Mouse (Mus musculus) neural tube, embryonic 10.5 days (tissue): ENCODE results near the gene Slc12a5.

Source experiments
- DNase-seq: peaks from one replicate; pipeline ENCODE4 v3.0.0-alpha.2; 2017; ENCODE audit warnings: low spot score; ENCODE audit errors: extremely low spot score

Gene Slc12a5

DNA sequence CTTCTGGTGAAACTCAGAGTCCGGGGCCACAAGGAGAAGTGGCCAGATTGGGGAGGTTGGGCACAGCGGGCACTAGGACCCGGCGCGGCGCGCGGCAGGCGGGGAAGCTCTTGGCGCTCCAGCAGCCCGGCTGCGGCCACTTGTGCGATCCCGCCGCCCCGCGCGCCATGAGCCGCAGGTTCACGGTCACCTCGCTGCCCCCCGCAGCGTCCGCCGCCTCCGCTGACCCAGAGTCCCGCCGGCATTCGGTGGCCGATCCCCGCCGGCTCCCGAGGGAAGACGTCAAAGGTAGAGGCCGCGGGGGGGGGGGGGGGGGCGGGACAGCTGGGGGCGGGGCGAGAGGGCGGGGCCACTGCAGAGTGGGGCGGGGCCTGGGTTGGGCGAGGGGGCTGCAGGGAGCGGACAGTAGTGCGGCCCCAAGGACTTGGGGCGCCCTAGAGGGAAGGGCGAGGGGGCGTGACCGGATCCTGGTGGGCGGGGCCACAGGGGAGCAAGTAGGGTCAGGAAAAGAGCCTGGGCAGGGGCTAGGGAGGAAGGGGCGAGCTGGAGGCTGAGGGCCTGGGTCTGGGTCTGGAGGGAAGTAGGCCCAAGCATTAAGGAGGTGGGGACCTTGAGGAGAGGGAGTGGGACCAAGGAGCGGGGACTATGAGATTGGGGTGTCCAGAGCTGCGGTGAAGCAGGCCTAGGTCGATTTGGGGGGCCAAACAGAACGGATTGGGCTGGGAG, at the start of gene Slc12a5:
TSS of gene Slc12a5 (plus strand) at position 87 of the 726 bp plus-strand sequence.
- DNase-seq: peak; percentile 88

DNA sequence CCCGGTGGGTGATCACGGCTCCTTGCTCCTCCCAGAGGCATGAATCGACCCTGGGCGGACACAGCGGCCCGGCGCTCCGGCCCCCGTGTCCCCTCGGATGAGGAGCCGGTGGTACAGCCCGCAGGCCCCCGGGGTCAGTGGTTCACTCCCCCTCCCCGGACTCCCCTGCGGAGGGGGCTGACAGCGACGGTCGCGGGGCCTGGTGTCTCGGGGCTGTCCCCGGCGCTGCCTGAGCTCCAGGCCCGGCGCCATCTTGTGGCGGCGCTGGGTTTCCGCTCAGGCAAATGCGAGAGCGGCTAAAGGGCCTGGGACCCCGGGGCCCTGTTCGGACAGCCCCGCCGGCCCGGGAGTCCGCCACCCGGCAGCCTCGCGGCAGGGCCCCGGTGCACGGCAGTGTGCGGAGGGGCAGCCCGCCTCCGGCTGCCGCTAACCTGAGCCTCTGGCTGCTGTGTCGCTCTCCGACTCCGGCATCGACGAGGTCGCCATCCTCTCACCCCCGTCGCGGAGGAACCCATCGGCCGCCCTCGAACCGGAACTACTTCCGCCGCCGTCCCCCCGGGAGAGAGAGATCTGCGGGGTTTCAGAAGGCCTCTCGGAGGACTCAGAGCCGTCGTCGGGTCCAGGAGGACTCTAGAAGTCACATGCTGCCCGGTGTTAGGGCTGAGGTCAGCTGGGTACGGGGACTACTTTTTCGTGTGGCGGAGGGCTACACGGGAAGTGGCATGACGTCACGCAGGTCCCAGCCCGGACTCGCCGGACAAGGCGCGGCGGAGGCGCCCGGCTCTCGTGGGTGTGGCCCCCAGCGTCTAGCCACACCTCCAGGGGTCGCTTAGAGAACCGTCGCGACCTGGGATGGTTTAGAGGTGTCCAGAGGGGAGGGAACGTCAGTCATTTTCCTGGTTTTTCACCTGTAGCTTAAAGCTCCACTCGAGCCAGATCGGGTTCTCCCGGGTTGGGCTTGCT, 49.2 kb upstream of the Slc12a5 start, which contains the start of gene Zfp335:
TSS of gene Zfp335 (minus strand) at position 672 of the 963 bp plus-strand sequence.
- peak; percentile 96 for DNase-seq

DNA sequence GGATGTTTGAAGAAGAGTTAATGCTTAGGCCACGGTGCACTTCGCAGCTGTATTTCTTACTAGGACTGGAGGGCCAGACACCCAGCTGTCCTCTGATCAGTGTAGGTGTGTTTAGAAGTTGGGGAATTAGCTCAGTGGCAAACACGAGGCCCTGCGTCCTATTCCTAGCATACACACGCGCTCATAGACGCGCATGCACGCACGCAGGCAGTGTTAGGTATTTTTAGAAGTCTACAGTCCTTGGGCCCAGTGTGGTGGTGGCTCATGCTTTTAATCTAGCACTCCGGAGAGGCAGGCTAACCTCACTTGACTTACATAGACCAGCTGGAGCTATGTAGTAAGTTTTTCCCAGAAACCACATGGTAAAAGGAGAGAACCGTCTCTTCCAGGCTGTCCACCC, 48.5 kb upstream of the Slc12a5 start:
- peak; percentile 32 for DNase-seq

DNA sequence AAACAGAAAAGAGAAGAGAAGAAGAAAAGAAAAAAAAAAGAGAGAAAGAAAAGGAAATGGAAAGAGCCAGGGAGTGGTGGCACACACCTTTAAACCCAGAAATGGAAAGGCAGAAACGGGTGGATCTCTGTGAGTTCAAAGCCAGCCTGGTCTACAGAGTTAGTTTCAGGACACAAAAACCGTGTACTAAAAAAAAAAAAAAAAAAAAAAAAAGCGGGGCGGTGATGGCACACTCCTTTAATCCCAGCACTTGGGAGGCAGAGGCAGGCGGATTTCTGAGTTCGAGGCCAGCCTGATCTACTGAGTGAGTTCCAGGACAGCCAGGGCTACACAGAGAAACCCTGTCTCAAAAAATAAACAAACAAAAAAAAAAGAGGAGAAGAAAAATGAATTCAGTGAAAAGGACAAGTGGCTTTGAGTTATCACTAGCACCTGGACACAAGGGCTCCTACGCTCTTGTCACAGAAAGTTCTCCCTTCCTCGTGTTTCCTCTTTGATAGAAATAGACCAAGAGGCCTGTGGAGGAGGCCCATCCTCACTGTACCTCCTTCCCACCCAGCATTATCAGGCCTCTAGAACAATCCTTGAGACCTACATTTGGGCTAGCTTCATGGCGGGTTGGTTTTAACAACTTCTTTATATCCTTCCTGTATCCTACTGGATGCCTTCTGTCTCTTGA, 47.7 kb upstream of the Slc12a5 start:
- no peak for DNase-seq

DNA sequence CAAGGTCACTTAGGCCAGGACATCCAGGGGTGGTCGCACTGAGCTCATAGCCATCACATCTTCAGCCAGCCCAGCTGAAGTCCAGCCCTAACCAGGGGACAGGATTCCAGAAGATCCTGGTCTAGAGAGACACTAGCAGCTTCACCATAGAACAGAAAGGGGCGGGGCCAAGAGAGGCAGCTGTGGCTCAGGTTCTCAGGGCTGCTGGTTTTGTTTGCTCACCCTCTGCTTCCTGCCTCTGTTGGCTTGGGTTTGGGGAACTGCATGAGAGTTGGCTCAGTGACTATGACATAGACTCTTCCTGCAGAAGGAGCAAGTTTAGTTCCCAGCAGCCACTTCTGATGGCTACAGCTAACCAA, 47.2 kb upstream of the Slc12a5 start:
- DNase-seq: no peak

DNA sequence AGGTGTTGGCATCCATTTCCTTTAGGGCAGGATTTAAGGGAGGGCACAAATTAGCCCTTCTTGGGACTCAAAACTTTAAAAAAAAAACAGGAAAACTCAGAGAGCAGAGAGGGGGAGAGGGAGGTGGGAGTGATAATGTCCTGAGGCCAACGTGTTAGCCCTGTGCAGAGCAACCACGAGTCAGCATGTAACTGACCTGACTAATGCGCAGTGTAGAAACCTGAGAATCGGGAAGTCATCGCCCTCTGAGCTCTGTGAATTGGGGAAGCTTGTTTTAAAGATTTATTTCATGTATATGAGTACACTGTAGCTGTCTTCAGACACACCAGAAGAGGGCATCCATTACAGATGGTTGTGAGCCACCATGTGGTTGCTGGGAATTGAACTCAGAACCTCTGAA, 43.8 kb upstream of the Slc12a5 start:
- DNase-seq: no peak

DNA sequence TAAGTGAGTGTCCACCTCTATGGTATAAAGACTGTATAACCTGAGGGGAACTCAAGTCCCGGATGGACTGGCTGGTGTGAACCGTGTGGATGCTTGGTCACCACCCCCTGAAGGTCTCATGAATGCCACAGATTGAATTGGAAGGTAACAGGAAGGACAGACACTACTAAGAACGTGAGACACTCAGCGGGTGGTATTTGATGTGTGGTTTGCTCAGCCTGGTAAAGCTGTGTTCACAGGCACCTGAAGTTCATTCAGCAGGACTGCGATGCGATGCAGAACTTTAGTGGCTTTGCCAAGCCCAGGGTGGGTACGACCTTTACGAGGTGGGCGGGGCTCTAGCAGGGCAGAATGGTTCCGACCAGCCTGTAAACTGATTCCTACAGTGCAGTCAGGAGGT, 43.2 kb upstream of the Slc12a5 start:
- DNase-seq: no peak

DNA sequence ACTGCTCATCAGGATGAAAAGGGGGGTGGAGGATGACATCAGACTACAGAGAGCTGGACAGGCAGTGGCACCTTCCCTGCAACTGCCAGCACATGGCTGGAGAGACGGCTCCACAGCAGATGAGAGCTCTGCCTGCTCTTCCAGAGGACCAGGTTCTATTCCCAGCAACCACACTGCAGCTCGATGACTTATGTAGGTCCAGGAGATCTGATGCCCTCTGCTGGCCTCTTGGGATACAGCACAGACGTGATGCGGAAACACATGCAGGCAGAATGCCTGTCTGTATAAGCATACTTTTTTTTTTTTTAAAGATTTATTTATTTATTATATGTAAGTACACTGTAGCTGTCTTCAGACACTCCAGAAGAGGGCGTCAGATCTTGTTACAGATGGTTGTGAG, 42.3 kb upstream of the Slc12a5 start:
- DNase-seq: no peak

DNA sequence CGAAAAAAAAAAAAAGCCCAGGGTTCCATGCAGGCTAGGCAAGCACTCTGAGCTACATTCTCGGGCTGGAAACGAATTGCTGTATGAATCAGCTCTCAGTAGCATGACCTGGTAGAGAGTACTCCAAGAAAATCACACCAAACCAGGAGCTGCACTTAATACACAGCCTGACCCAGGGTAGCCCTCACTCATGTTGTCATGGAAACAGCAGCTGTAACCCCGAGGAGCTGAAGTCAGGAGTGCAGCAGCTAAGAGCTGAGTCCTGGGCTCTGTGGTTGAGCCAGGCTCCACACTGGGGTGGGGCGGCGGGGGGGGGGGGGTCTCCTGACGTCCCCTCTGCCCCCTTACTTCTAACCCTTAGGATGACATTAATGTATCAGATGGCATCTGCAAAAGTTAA, 38.6 kb upstream of the Slc12a5 start:
- DNase-seq: no peak

DNA sequence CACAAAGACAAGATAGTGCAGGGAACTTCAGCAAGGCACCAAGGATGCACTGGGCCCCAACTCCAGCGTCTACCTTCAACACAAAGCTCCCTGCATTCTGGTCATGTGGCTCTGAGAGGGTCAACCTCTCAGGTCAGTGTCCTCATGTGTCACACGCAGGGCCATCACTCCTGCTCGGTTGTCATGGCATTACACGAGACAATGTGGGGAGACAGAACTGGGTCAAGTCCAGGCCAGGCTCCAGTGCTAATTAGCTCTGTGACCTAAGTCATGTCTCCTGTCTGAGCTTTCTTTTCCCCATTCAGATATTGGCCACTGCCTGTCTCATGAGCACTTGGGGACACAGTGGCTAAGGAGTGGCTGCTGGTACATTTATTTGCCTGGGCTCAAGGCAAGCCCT, 37.3 kb upstream of the Slc12a5 start:
- no peak for DNase-seq

DNA sequence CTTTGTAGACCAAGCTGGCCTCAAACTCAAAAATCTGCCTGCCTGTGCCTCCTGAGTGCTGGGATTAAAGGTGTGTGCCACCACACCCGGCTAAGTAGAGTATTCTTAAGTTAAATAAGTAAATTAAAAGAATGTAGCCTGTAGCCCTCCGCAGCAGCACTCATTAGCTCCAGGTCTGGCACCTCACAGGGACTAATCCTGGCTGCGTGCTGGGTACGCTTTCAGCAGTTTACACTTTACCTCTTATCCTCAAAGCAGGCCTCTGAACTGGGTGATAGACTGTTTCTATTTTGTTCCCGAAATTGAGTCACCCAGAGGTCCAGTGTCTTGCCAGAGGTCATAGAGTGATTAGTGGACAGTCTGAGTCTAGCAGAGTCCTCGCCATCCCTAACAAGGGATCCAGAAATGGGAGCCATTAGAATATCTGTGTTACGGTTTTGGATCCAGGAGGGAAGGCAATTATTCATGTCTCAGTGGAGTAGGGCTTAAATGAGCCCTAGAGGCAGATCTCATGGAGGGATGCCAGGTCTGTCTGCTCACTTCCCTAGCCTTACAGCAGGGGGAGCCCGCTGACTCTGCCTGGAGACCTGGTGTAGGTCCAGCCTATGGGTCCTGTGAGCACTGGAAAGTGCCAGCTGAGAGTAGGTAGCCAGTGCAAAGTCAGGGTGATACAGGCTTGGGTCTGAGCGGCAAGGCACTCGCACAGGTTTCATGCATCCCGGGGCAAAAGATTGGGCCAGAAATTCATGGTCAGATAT, 36.3 kb upstream of the Slc12a5 start:
- DNase-seq: peak; percentile 74

DNA sequence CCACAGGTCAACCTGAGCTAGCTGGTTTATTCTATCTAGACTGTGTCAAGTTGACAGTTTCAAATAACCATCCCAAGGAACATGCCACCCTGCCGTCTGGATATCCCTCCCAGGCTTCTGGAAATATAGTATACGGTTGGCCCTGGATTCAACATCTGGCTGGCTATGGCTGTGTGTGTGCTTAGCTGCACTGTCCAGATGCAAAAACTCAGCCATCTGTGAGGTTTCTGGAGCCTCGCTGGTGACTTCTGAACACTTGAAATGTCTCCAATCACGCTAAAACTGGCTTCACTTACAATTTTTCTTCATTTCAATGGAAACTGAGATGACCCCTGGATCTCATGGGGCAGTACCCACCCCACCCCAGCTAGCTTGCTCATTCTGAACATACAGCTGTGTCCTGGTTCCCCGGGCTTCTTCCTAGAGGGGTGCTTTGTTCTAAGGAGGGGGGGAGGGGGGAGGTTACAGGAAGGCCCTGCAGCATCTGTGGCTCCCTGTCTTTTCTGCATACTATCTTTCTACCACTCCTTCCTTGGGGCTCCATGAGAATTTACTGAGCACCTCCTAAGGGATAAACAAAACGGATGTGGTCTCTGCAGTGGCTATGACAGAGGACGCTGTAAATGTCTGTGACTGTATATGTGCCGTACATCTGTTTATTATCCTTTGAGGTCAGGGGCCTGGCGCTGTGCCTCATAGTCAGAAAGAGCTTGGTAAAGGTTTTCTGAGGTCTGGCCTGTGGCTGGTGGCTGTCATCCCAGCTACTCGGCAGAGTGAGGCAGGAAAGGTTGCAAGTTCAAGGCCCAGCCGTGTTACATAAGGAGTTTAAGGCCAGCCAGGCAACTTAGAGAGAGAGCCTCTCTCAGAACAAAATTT, 29.7 kb upstream of the Slc12a5 start:
- no peak for DNase-seq

DNA sequence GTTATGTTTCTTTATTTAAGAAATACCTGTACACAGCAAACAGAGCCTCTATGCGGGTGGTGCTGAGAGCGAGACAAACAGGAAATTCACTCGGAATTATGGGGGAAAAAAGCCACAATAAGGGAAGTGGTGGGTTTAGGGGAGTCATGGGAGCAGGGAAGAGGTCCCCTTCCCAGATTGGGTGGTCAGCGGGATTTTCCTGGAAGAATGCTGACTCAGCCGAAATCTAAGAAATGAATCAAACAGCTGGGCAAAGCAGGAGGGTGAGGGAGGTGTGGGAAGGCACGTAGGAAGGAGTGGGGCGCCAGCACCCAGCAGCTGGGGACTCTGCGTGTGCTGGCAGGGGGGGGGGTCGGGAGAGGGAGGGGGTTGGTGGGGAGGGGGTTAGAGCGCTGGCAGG, 27.1 kb upstream of the Slc12a5 start:
- no peak for DNase-seq

DNA sequence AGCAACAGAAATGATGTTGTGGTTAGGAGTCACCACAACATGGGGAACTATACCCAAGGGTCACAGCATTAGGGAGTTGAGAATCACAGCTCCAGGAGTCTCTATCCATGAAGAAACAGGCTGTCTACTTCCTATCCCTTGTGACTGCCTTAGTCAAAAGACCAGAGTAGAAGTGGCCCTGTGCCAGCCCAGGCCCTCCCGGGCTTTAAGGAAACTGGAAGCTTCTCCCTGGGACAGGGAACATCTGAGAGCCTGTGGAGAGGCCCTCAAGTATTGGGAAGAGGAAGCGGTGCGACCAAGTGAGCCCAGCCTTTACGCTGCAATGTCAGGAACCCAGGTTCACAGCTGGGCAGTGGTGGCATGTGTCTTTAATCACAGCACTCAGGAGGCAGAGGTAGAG, 24.6 kb upstream of the Slc12a5 start:
- DNase-seq: no peak

DNA sequence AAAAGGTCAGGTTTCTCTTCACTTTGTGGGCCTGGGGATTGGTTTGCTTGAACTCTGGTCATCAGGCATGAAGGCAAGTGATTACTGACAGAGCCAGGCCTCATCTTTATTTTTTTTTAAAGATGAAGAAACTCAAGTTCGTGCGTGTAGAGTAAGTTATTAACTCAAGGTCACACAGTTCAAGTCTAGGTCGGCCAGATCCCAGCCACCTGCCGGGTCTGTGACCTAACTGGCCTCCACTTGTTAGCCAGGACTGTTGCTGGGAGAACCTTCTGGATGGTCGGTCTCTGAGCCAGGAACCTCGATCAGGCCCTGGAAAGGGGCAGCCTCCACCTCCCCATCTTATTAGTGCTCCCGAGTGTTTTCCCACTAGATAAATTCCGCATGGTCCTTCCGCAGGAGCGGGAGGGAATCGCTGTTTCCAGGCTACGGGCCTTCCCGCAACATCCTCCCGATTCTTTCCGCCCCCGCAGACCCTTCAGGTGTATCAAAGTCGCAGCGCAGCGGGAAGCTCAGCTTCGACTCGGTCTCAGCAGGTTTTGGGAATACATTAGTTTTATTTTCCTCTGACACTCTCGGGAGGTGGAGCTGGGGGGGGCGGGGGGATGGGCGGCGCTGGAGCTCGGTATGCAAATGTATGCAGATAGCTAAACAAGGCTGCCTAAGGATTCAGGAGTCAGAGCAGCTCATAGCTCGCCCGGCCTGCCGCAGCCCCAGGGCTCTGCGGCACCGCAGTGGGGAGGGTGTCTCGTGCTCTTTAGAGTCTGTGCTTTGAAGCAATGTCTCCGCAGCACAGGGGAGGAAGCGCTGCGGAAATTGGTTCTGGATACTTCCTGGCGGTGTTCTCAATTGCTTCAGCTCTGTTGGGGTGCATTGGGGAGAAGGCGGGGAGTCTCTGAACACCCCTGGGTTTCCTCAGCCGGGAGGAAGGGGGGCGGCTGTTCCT, 22.2 kb upstream of the Slc12a5 start:
- no peak for DNase-seq

DNA sequence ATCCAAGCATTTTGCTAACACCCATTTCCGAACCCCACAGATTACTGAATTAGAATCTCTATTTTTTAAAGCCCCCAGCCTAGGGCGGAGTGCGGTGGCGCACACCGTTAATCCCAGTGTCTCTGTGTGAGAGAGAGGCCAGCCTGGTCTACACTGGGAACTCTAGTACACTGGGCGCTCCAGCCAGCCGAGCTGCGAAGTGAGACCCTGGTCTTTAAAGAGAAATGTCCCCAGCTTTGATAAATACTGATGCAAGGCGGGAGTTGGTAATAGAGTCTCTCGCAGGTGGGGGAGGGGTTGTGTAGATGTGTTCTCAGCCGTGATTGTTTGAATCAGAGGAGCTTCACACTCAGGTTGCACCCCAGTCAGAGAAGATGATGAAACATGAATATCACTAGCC, 21.5 kb upstream of the Slc12a5 start:
- DNase-seq: no peak

DNA sequence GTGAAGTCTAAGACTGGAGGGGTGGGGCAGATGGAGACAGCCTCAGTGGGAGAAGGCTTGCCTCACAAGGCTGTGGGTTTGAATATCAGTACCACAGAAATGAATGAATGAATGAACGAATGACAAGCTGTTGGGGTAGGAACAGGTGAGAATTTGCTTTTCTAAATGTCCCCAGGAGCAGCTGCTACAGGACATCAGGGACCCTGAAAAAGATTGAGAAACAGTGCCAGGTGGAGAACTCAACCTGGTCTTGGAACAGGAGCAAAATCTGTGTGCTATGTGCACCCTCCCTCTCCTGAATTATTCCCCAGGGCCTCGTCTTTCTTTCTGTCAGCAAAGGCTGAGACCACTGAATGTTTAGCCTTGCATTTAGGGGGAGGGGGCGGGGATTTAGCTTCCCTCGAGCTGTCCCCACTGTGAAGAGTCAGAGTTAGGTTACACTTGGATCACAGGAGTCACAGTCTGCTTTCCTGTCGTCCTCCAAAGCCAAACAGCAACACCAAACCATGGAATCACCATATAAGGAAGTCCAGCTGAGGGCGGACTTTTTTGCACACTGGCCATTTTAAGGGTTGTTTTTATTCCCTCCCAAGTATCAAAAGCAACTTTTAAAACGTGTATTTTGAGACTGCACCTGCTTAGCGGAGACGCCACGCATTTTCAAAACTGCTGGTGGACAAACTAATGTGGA, 20.3 kb upstream of the Slc12a5 start, which contains the start of gene Mmp9:
TSS of gene Mmp9 (plus strand) at position 641 of the 691 bp plus-strand sequence.
- DNase-seq: no peak

DNA sequence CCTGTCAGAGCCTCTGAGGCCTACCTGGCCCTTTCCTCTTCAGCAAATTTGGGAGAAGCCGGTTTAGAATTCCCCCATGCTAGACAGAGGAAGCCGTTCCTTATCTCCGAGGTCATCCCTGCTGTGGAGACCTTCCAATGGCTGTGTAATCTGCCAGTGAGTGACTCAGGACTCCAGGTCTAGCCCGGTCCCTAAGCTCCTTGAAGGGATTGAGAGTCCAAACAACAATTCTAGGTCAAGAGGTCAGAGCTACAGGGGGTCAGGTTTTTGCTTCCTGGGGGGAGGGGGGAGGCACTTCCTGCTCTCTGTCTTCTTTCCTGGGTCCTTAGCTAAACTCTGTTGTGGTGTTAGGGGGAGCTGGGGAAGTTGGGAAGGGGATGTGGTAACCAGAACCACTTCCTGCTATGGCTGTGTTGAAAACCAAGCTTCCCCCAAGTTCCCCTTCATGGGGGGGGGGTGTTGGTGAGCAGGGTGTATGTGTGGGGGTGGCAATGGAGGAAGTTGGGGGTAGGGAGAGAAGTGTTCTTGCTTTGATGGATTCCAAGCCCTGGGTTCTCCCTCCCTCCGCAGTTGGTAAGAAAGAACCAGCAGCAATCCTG, 17.8 kb upstream of the Slc12a5 start:
- no peak for DNase-seq
